Mouse (Mus musculus) lung, postnatal 0 days (tissue): ENCODE results near the gene Tmem88b.

Experiments used
- CTCF ChIP-seq: IDR thresholded peaks from 2 replicates; pipeline ENCODE4 v1.5.1; 2016; ENCODE audit warnings: antibody characterized with exemption, mild to moderate bottlenecking
- EP300 ChIP-seq: IDR thresholded peaks from 2 replicates; pipeline ENCODE4 v1.6.1; 2016; ENCODE audit warnings: antibody characterized with exemption, mild to moderate bottlenecking, control low read depth

- TF ChIP-seq EP300 (no peak), CTCF (no peak)
Observed at GRCm38 (mm10) chr4:155769496-155769879, 16.2 kb downstream of the Tmem88b start.
